Mouse (Mus musculus) hindbrain, embryonic 11.5 days (tissue): ENCODE data around the gene Espn. TPM values are rescaled to one million over a fixed set of nuclear protein-coding genes. Genes with fewer than 3 reads are reported as not detected.
A peak's percentile ranks its signal among the peaks of the same experiment; 100 is the strongest.

ENCODE experiments used
- ATAC-seq: fragments of 200-750 bp; cut with Nextera tagmentation; 2 replicates; pipeline ENCODE4 v1.8.0; 2017; ENCODE audit warnings: mild to moderate bottlenecking, moderate TSS enrichment, moderate library complexity; ENCODE audit not compliant: low FRiP score
- DNase-seq: peaks from one replicate; pipeline ENCODE4 v3.0.0-alpha.2; 2015; ENCODE audit warnings: low spot score
- H3K27ac ChIP-seq: fragments of 300-500 bp; sonication (generic); 2 replicates; pipeline ENCODE4 v1.5.1; 2014; ENCODE audit warnings: mild to moderate bottlenecking, low read depth, low read length
- H3K27me3 ChIP-seq: fragments of 300-500 bp; sonication (generic); 2 replicates; pipeline ENCODE4 v1.6.1; 2014; ENCODE audit warnings: mild to moderate bottlenecking, low read length, moderate library complexity, mixed read lengths; ENCODE audit not compliant: control insufficient read depth, insufficient read depth
- H3K36me3 ChIP-seq: fragments of 300-500 bp; sonication (generic); 2 replicates; pipeline ENCODE4 v1.6.1; 2014; ENCODE audit warnings: mild to moderate bottlenecking, low read length, moderate library complexity, mixed read lengths; ENCODE audit not compliant: control insufficient read depth, insufficient read depth
- H3K4me1 ChIP-seq: fragments of 300-500 bp; sonication (generic); replicated peaks from 2 replicates; pipeline ENCODE4 v1.6.1; 2014; ENCODE audit warnings: low read length, mixed read lengths; ENCODE audit not compliant: control insufficient read depth, insufficient read depth
- H3K4me2 ChIP-seq: fragments of 300-500 bp; sonication (generic); replicated peaks from 2 replicates; pipeline ENCODE4 v1.6.1; 2014; ENCODE audit warnings: mild to moderate bottlenecking, low read depth, low read length
- H3K4me3 ChIP-seq: fragments of 300-500 bp; sonication (generic); 2 replicates; pipeline ENCODE4 v1.5.1; 2014; ENCODE audit warnings: low read depth, low read length
- H3K9ac ChIP-seq: fragments of 300-500 bp; sonication (generic); 2 replicates; pipeline ENCODE4 v1.6.1; 2014; ENCODE audit warnings: low read depth, low read length
- H3K9me3 ChIP-seq: fragments of 300-500 bp; sonication (generic); 2 replicates; pipeline ENCODE4 v1.6.1; 2016; ENCODE audit warnings: low read length; ENCODE audit not compliant: control insufficient read depth
- WGBS: fragments of 180-500 bp; shearing (Covaris S2); extraction: QIAGEN DNeasy Blood & Tissue Kit; methylation state at CpG from one replicate; pipeline ENCODE4 v1.1.7; 2014; 5-methylcytosine and 5-hydroxymethylcytosine counted together
- polyA plus RNA-seq: library from polyadenylated mRNA; unstranded; fragments of >200 nt; fragmentation: Nextera tagmentation; extraction: Ambion mirVana; gene quantifications from 2 replicates; pipeline ENCODE4 v1.2.1, GENCODE M21; 2014

Espn gene
- polyA plus RNA-seq, 1 experiment from 2014 or later = 2.0 TPM

DNA sequence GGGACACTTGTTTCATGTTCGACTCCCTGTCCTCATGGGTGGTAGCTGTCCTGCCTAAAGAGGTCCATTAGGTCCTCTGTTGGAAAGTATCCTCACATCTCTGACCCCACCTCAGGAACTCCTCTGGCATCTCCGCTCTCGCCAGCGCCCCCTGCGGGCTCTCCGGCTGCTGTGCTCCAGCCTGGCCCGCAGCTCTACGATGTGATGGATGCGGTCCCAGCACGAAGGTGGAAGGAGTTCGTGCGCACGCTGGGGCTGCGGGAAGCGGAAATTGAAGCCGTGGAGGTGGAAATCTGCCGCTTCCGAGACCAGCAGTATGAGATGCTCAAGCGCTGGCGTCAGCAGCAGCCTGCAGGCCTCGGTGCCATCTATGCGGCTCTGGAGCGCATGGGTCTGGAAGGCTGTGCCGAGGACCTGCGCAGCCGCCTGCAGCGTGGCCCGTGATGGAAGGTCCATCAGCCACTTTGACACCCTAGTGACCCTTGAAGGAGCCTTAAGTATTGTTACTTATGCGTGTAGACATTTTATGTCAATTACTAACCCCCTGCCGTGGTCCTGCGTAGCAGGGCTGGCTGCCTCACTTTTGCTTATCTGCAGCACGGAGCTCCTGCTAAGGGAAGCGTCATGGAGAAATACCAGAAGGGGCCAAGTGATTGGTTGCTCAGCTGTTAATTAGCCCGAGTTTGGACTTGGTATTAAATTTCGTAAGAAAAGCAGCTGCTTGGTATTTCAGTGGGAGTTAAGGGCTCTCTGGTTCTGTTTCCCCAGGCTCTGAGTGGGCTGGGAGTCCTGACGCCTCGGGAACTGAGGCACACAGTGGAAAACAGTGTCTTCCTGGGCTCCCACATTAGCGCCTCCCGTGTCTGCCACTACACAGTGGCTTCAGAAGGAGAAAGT is 32.5 kb downstream of the Espn start:
- Histone ChIP-seq H3K4me1 (peaks cover 22% of the 10 kb centered on the region), H3K4me3 (0 out of 2 replicates have a peak overlapping the region, but pooled peaks have one; percentile 8), H3K27me3 (peaks cover 98% of the 10 kb centered on the region), H3K9ac (no peak overlapping the region), H3K9me3 (no peaks in the 10 kb centered on the region), H3K27ac (no peak overlapping the region), H3K4me2 (0 out of 2 replicates have a peak overlapping the region, but pooled peaks have one; percentile 17), H3K36me3 (no peaks in the 10 kb centered on the region)
- WGBS = 4% methylated on average over 39 of the region's 39 CpGs
- DNase-seq (peak; percentile 83), ATAC-seq (0 out of 2 replicates have a peak, but pooled peaks have one; percentile 5)

- no peak for DNase-seq
- H3K4me3 ChIP-seq = no peak overlapping the region
- H3K9me3 ChIP-seq = no peaks in the 10 kb centered on the region
- no peak overlapping the region for H3K27ac ChIP-seq
- no peak for ATAC-seq
- H3K36me3 ChIP-seq = no peaks in the 10 kb centered on the region
- 75% methylated on average over 9 of the region's 9 CpGs for WGBS
- peaks cover 22% of the 10 kb centered on the region for H3K4me1 ChIP-seq
- no peak overlapping the region for H3K4me2 ChIP-seq
- no peak overlapping the region for H3K9ac ChIP-seq
- peaks cover 85% of the 10 kb centered on the region for H3K27me3 ChIP-seq
Measured at GRCm38 (mm10) chr4:152117538-152117937, 34.6 kb downstream of the Espn start.

DNA sequence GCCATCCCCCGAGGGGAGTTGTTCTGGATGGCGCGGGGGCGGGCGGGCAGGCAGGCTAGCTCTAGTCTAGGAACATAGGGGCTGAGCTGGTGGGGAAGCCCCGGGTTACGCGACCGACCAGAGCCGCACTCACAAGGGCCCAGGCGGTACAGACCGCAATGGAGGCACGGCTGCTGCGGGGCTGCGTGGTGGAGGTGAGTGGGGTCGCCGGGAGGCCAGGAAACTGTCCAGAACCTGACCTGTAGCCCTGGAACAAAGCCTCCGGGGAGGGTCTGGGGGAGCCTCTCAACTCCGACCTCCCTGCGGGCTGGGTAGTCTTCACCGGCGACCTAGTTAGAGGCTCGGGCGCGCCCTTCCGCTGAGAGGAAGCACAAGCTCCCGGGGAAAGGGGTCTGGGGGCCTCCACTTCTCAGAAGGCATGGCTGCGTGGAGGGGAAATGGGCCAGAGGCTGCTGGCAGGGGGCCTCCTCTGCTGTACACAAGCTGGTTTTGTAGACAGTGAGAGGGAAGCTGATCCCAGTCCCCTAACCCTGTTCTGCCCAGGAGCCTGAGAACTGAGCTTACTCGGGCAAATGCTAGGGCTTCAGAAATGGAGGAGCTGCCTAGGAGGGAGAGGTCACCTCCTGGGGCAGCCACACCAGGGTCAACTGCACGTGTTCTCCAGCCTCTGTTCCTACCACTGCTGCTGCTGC is 36.1 kb downstream of the Espn start, which contains the start of gene Tnfrsf25:
TSS of gene Tnfrsf25 (plus strand) at position 14 of the 692 bp plus-strand sequence.
- DNase-seq (no peak), ATAC-seq (no peak)
- WGBS = 2% methylated on average over 29 of the region's 30 CpGs
- H3K4me2 ChIP-seq = peak within 1 kb of the TSS; percentile 22
- H3K4me3 ChIP-seq = no peak within 1 kb of the TSS
- H3K27ac ChIP-seq = no peak within 1 kb of the TSS
- H3K4me1 ChIP-seq = peaks cover 22% of the 10 kb centered on the region
- no peak within 1 kb of the TSS for H3K9ac ChIP-seq
- H3K9me3 ChIP-seq = no peaks in the 10 kb centered on the region
- H3K27me3 ChIP-seq = peaks cover 70% of the 10 kb centered on the region
- no peaks in the 10 kb centered on the region for H3K36me3 ChIP-seq

- WGBS = 51% methylated on average over 16 of the region's 16 CpGs
- Histone ChIP-seq H3K27me3 (peaks cover 50% of the 10 kb centered on the region), H3K9me3 (no peaks in the 10 kb centered on the region), H3K4me1 (peaks cover 9% of the 10 kb centered on the region), H3K27ac (no peak overlapping the region), H3K4me3 (no peak overlapping the region), H3K36me3 (no peaks in the 10 kb centered on the region), H3K9ac (no peak overlapping the region), H3K4me2 (no peak overlapping the region)
- ATAC-seq (peak; percentile 33; the same call in 1 of the 2 replicates), DNase-seq (no peak)
Measured at GRCm38 (mm10) chr4:152114080-152114479, 38.1 kb downstream of the Espn start.

DNA sequence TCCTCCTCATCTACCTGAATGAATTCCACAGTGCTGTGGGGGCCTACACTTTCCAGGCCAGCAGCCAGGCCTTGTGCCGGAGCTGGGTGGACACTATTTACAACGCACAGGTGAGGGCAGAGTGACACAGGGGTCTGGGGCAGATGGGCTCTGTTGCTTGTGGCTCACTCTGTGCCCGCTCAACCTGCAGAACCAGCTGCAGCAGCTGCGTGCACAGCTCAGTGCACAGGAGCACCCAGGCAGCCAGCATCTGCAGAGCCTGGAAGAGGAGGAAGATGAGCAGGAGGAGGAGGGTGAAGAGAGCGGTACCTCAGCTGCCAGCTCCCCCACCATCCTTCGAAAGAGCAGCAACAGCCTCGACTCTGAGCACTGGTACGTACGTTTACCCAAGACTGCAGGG is 39.8 kb downstream of the Espn start:
- 82% methylated on average over 9 of the region's 9 CpGs for WGBS
- no peak overlapping the region for H3K9ac ChIP-seq
- no peak overlapping the region for H3K27ac ChIP-seq
- no peak overlapping the region for H3K4me3 ChIP-seq
- H3K27me3 ChIP-seq = peaks cover 32% of the 10 kb centered on the region
- ATAC-seq = no peak
- no peak overlapping the region for H3K4me2 ChIP-seq
- H3K36me3 ChIP-seq = no peaks in the 10 kb centered on the region
- DNase-seq = no peak
- peaks cover 14% of the 10 kb centered on the region for H3K4me1 ChIP-seq
- H3K9me3 ChIP-seq = no peaks in the 10 kb centered on the region

DNA sequence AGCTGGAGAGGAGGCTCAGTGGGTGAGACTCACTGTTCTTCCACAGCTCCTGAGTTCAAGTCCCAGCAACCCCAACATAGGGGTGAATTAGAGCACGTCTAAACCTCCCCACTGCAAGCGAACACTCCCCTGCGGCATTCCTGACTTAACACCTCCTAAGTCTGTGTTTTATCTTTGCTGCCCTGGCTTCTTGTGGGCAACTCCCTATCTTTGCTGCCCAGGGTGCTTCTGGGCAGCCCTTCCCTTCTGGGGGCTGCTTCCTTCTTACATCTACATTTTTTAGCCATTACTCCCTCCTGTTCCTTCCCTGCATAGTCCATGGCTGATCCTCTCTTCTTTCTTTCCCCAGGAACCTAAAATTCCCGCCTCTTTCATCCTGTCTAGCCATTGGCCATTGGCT is 41.5 kb downstream of the Espn start:
- Histone ChIP-seq H3K9ac (no peak overlapping the region), H3K36me3 (no peaks in the 10 kb centered on the region), H3K4me2 (no peak overlapping the region), H3K4me3 (no peak overlapping the region), H3K27ac (no peak overlapping the region), H3K27me3 (peaks cover 17% of the 10 kb centered on the region), H3K4me1 (peaks cover 11% of the 10 kb centered on the region; the same call in 1 of the 2 replicates), H3K9me3 (no peaks in the 10 kb centered on the region)
- ATAC-seq = no peak
- WGBS = 83% methylated on average over 4 of the region's 4 CpGs
- DNase-seq = no peak

- Histone ChIP-seq H3K4me3 (no peak overlapping the region), H3K27me3 (peaks cover 5% of the 10 kb centered on the region), H3K4me2 (no peak overlapping the region), H3K36me3 (no peaks in the 10 kb centered on the region), H3K27ac (no peak overlapping the region), H3K4me1 (peaks cover 6% of the 10 kb centered on the region; the same call in 1 of the 2 replicates), H3K9me3 (no peaks in the 10 kb centered on the region), H3K9ac (no peak overlapping the region)
- DNase-seq = no peak
- no peak for ATAC-seq
- WGBS = 79% methylated on average over 3 of the region's 3 CpGs
Measured at GRCm38 (mm10) chr4:152109509-152109908, 42.7 kb downstream of the Espn start.

DNA sequence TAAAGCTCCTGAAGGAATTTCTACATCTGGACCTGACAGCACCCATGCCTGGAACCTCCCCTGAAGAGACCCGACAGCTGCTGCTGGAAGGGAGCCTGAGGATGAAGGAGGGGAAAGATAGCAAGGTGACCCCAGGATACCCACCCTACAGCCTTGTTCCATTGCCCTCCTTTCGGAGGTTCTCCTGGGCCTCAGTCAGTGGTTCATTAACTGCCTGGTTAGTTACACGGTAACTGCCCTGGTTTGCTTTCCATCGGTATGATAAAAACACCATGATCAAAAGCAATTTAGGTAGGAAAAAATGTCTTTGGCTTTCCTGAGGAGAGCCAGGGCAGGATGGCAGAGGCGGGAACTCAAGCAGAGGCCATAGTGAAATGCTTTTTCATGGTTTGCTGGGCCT is 43.5 kb downstream of the Espn start:
- Histone ChIP-seq H3K9ac (no peak overlapping the region), H3K4me1 (peaks cover 6% of the 10 kb centered on the region; the same call in 1 of the 2 replicates), H3K36me3 (no peaks in the 10 kb centered on the region), H3K27ac (peak overlapping the region; percentile 7; the same call in 1 of the 2 replicates), H3K4me2 (peak overlapping the region; percentile 76), H3K4me3 (no peak overlapping the region), H3K9me3 (no peaks in the 10 kb centered on the region), H3K27me3 (no peaks in the 10 kb centered on the region; the same call in 1 of the 2 replicates)
- ATAC-seq = no peak
- 88% methylated on average over 5 of the region's 5 CpGs for WGBS
- no peak for DNase-seq
